Mouse (Mus musculus) hindbrain, postnatal 0 days (tissue): ENCODE results near the gene Itgb1bp1. TPM values are rescaled to one million over a fixed set of nuclear protein-coding genes. Genes with fewer than 3 reads are reported as not detected.

Experiments
- ATAC-seq: fragments of 200-750 bp; cut with Nextera tagmentation; 2 replicates; pipeline ENCODE4 v1.8.0; 2017; ENCODE audit warnings: mild to moderate bottlenecking, moderate TSS enrichment, moderate library complexity
- DNase-seq: peaks from one replicate; pipeline ENCODE4 v3.0.0-alpha.2; 2015; ENCODE audit warnings: low spot score
- H3K27ac ChIP-seq: fragments of 300-500 bp; sonication (generic); 2 replicates; pipeline ENCODE4 v1.5.1; 2014; ENCODE audit warnings: mild to moderate bottlenecking
- H3K27me3 ChIP-seq: fragments of 300-500 bp; sonication (generic); 2 replicates; pipeline ENCODE4 v1.6.1; 2014; ENCODE audit warnings: low read length, mixed read lengths; ENCODE audit not compliant: insufficient read depth
- H3K36me3 ChIP-seq: fragments of 300-500 bp; sonication (generic); 2 replicates; pipeline ENCODE4 v1.6.1; 2014; ENCODE audit warnings: low read length, mixed read lengths; ENCODE audit not compliant: insufficient read depth
- H3K4me1 ChIP-seq: fragments of 300-500 bp; sonication (generic); 2 replicates; pipeline ENCODE4 v1.6.1; 2014; ENCODE audit warnings: antibody characterized with exemption, low read length, mixed read lengths; ENCODE audit not compliant: insufficient read depth
- H3K4me2 ChIP-seq: fragments of 300-500 bp; sonication (generic); 2 replicates; pipeline ENCODE4 v1.6.1; 2014; ENCODE audit warnings: low read depth, mild to moderate bottlenecking, low read length, moderate library complexity, mixed read lengths
- H3K4me3 ChIP-seq: fragments of 300-500 bp; sonication (generic); 2 replicates; pipeline ENCODE4 v1.5.1; 2014; ENCODE audit warnings: low read length
- H3K9ac ChIP-seq: fragments of 300-500 bp; sonication (generic); replicated peaks from 2 replicates; pipeline ENCODE4 v1.6.1; 2014; ENCODE audit warnings: mild to moderate bottlenecking, low read length, moderate library complexity, mixed read lengths
- H3K9me3 ChIP-seq: fragments of 300-500 bp; sonication (generic); 2 replicates; pipeline ENCODE4 v1.6.1; 2016; ENCODE audit warnings: low read length, mixed read lengths
- CTCF ChIP-seq: IDR thresholded peaks from 2 replicates; pipeline ENCODE4 v1.5.1; 2016; ENCODE audit warnings: antibody characterized with exemption, control low read depth, low read depth
- WGBS: fragments of 180-500 bp; shearing (Covaris S2); extraction: QIAGEN DNeasy Blood & Tissue Kit; methylation state at CpG from one replicate; pipeline ENCODE4 v1.1.7; 2014; 5-methylcytosine and 5-hydroxymethylcytosine counted together
- polyA plus RNA-seq: library from polyadenylated mRNA; unstranded; fragments of >200 nt; fragmentation: Nextera tagmentation; extraction: Ambion mirVana; gene quantifications from 2 replicates; pipeline ENCODE4 v1.2.1, GENCODE M21; 2015
- total RNA-seq: library from RNA; depleted of rRNA; stranded (reverse); fragments of >200 nt; gene quantifications from 2 replicates; pipeline ENCODE4 v1.2.3, GENCODE M21; 2014; rRNA removed

The Itgb1bp1 gene
- 20.8 and 21.1 TPM in 2 replicates for total RNA-seq
- polyA plus RNA-seq, result 37.0 and 38.5 TPM in 2 replicates

DNA sequence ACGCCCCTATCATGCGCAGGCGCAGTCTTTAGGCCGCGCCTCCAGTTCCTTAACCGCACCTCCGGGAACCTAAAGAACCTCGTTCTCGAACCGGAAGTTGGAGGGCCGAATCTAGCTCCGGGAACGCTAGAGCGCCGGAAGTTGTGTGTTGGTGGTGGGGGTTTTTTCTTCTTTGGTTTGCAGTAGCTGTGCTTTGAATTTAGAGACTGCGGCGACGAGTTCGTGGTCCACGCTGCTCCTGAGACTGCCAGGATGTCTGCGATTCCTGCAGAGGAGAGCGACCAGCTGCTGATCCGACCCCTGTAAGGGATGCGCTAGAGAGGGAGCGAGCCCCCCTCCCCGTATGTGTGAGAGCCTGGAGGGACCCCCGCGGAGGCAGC, at the start of gene Itgb1bp1:
TSS of gene Itgb1bp1 (minus strand) at position 42 of the 380 bp plus-strand sequence.
- TF ChIP-seq CTCF, result no peak; the same call in 1 of the 2 replicates
- peak; percentile 96 for ATAC-seq
- 1% methylated on average over 28 of the region's 28 CpGs for WGBS

DNA sequence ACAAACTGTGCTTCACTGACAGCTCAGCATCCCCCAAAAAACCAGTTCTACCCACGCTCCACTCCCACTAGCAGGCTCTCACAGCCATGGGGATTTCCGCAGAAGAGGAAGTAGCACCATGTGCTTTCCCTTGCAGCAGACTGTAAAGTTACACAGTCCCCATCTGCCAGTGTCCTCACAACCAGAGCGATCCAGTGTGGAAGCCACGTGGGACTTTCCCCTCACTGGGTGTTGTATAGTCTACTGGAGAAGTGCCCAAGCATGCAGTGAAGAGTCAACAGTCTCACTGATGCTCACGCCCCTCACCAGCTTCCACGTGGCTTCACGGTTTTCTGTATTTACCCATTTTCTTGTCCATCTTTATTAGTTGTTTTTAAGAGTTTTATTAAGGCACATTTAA, 49.8 kb upstream of the Itgb1bp1 start:
- DNase-seq, result no peak
- 86% methylated on average over 7 of the region's 7 CpGs for WGBS

More for the DNA sequence above, at the start of gene Itgb1bp1:
- peak; percentile 100 for DNase-seq
- no peaks in the 10 kb centered on the region for H3K27me3 ChIP-seq
- peak within 1 kb of the TSS; percentile 77 for H3K9ac ChIP-seq
- H3K4me1 ChIP-seq, result no peaks in the 10 kb centered on the region
- H3K4me3 ChIP-seq, result peak within 1 kb of the TSS; percentile 85
- peaks cover 4% of the 10 kb centered on the region; the same call in 1 of the 2 replicates for H3K36me3 ChIP-seq
- peak within 1 kb of the TSS; percentile 88 for H3K27ac ChIP-seq
- peak within 1 kb of the TSS; percentile 91 for H3K4me2 ChIP-seq
- H3K9me3 ChIP-seq, result no peaks in the 10 kb centered on the region

GRCm38 (mm10) chr12:21333766-21334165, 47.7 kb upstream of the Itgb1bp1 start:
- Histone ChIP-seq H3K9me3 (no peaks in the 10 kb centered on the region), H3K9ac (no peak overlapping the region), H3K27ac (no peak overlapping the region), H3K4me3 (no peak overlapping the region), H3K4me1 (no peaks in the 10 kb centered on the region), H3K27me3 (no peaks in the 10 kb centered on the region), H3K36me3 (peaks cover 19% of the 10 kb centered on the region), H3K4me2 (no peak overlapping the region)
- DNase-seq, result no peak
- 97% methylated on average over 5 of the region's 5 CpGs for WGBS
- no peak for ATAC-seq
- TF ChIP-seq CTCF, result no peak

More for the DNA sequence above, 49.8 kb upstream of the Itgb1bp1 start:
- no peaks in the 10 kb centered on the region for H3K9me3 ChIP-seq
- no peak overlapping the region for H3K9ac ChIP-seq
- H3K27ac ChIP-seq, result no peak overlapping the region
- no peaks in the 10 kb centered on the region for H3K4me1 ChIP-seq
- no peak for TF ChIP-seq CTCF
- no peak overlapping the region for H3K4me2 ChIP-seq
- H3K27me3 ChIP-seq, result no peaks in the 10 kb centered on the region
- no peak overlapping the region for H3K4me3 ChIP-seq
- H3K36me3 ChIP-seq, result peaks cover 28% of the 10 kb centered on the region; the same call in 1 of the 2 replicates
- ATAC-seq, result no peak

DNA sequence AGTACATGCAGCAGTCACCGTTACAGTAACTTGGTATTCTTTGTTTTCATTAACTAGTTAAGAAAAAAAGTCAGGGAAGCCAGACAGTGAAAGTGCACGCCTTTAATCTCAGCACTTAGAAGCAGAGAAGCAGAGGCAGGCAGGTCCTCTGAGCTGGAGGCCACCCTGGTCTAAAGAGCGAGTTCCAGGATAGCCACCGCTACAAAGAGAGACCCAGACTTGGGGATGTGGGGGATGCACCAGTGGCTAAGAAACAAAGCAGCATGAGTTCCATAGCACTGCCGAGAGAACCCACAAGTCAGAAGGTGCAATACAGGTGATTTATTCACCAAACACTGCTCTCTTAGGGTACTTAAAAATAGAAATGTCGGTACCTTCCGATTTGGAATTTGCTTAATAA, 46.9 kb upstream of the Itgb1bp1 start:
- Histone ChIP-seq H3K9ac (no peak overlapping the region), H3K27me3 (no peaks in the 10 kb centered on the region), H3K4me3 (no peak overlapping the region), H3K27ac (no peak overlapping the region), H3K4me2 (no peak overlapping the region), H3K9me3 (no peaks in the 10 kb centered on the region), H3K4me1 (no peaks in the 10 kb centered on the region), H3K36me3 (peaks cover 17% of the 10 kb centered on the region)
- no peak for DNase-seq
- WGBS, result 97% methylated on average over 7 of the region's 7 CpGs
- no peak for TF ChIP-seq CTCF
- ATAC-seq, result no peak

DNA sequence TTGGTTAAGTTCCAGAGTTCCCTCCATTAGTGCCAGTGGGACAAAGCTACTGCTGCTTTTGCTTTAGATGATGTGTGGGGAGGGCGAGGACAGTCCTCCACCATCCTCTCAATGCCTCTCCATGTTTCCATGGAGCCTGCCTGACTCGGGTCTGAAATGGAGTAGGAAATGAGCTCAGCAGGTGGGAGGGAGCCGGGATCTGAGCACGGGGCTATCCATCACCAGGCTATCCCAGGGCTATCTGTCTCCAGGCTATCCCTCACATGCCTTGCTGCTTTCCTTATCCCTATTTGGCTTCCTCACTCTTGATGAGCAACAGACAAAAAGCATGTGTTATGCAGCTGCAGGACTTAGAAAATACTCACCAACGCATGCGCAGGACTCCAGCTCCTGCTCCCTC, 45.6 kb upstream of the Itgb1bp1 start:
- no peak for TF ChIP-seq CTCF
- Histone ChIP-seq H3K4me1 (no peaks in the 10 kb centered on the region), H3K27me3 (no peaks in the 10 kb centered on the region), H3K36me3 (peaks cover 22% of the 10 kb centered on the region), H3K9me3 (no peaks in the 10 kb centered on the region), H3K4me3 (no peak overlapping the region), H3K9ac (no peak overlapping the region), H3K27ac (no peak overlapping the region), H3K4me2 (no peak overlapping the region)
- ATAC-seq (no peak), DNase-seq (no peak)
- 68% methylated on average over 6 of the region's 6 CpGs for WGBS

DNA sequence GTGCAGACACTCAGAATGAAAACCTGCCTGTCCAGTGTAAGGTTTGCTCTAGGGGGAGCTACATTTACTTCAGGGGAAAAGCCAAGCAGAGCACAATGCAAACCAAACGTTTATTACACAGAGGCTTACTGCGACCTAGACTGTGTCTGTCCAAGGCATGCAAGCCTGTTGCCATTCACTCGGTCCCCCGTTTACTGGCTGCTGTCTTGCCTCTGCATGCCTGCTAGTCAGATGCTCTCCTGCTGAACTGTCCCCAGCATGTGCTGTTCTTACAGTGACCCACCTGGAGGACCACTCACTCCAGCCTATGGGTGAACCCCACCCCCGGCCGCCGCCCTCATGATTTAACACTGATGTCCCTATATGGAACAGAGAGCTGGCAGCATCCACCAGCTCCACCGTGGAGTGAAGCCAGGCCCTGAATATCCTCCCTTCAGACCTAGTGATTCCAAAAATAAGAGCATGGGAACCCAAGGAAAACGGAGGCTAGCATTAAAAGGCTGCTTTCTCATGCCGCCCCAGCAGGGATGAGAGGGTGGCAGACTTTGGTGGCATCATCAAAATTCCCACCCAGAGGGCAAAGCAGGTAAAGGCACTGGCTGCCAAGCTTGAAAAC, 45.0 kb upstream of the Itgb1bp1 start:
- ATAC-seq, result no peak

More for the DNA sequence above, 45.0 kb upstream of the Itgb1bp1 start:
- Histone ChIP-seq H3K4me3 (no peak overlapping the region), H3K4me1 (no peaks in the 10 kb centered on the region), H3K36me3 (peaks cover 22% of the 10 kb centered on the region), H3K9me3 (no peaks in the 10 kb centered on the region), H3K27ac (no peak overlapping the region), H3K4me2 (no peak overlapping the region), H3K9ac (no peak overlapping the region), H3K27me3 (no peaks in the 10 kb centered on the region)
- no peak for DNase-seq
- 89% methylated on average over 10 of the region's 10 CpGs for WGBS
- TF ChIP-seq CTCF, result peak; percentile 4; the same call in 1 of the 2 replicates
